In the genomic region with DNA sequence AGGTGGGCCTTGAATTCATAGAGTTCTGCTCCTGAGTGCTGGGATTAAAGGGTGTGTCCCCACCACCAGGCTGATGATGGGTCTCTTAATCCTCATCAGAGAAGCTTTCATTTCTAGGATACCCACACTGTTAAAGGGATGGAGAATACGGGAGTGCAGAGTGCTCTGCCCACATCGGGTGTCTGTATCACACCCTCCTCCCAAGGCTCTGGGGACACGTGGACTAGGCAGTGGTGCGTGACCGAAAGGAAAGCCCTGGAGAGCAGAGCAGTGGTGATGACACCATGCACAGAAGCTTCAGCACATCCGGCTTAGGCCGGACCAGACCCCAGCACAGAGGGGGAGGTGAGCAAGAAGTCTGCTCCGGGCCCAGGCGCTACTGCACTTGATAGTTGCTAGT, we compare ENCODE assay signal across 25 mouse cellular contexts. TPM values are rescaled to one million over a fixed set of nuclear protein-coding genes. Genes with fewer than 3 reads are reported as not detected.
A peak's percentile ranks its signal among the peaks of the same experiment; 100 is the strongest.
DNase-seq lines count a peak whose midpoint lies in the region; ATAC-seq lines count a peak whose summit lies in the region.
"Had no signal": no experiment of that assay in that cellular context is flagged by ENCODE, and none has a peak within 500 bp of the region (broad histone marks: within the 10 kb centered on the region; RNA-seq: fewer than 3 reads in every experiment).

No protein-coding gene starts in this region.

- H3K4me2 ChIP-seq in kidney, embryonic 15.5 days, result no peak overlapping the region
- H3K4me2 ChIP-seq: forebrain, embryonic 13.5 days; heart, embryonic 13.5 days; hindbrain, embryonic 12.5 days; limb, embryonic 13.5 days; liver, embryonic 12.5 days; lung, embryonic 14.5 days; neural tube, embryonic 12.5 days had no signal

- H3K9me3 ChIP-seq in kidney, embryonic 15.5 days (replicated peaks), result no peaks in the 10 kb centered on the region
- H3K9me3 ChIP-seq: forebrain, embryonic 13.5 days; heart, embryonic 13.5 days; hindbrain, embryonic 12.5 days; limb, embryonic 13.5 days; liver, embryonic 12.5 days; neural tube, embryonic 12.5 days had no signal

- WGBS in kidney, embryonic 15.5 days, result 48% methylated on average over 9 of the region's 9 CpGs

- no peaks in the 10 kb centered on the region for H3K27me3 ChIP-seq in kidney, embryonic 15.5 days
- H3K27me3 ChIP-seq: forebrain, embryonic 13.5 days; heart, embryonic 13.5 days; hindbrain, embryonic 12.5 days; limb, embryonic 13.5 days; liver, embryonic 12.5 days; neural tube, embryonic 12.5 days had no signal

- DNase-seq in kidney, adult 18-20 months, result peak; percentile 21
- DNase-seq in kidney, postnatal 14 days, result no peak
- peak; percentile 19 for DNase-seq in right cerebral cortex, adult 18-20 months
- no peak for DNase-seq in right cerebral cortex, postnatal 10 days (ENCODE audit: low spot score in 2 of 2)
- peak; percentile 14 to 39 for DNase-seq in kidney, postnatal 4 days
- DNase-seq in adrenal gland, postnatal 4 days (ENCODE audit: low spot score in 2 of 2), result no peak
- DNase-seq in cerebellum, adult 11-12 months, result no peak
- DNase-seq: adrenal gland, postnatal 36 days; B cell, adult 2 months; cerebellum, adult 8-10 months; cerebellum, postnatal 36 days; gastrocnemius, postnatal 14 days; heart, adult 11 months; heart, postnatal 14 days; layer of hippocampus, adult 9-11 months; lung, embryonic 14.5 days; lung, postnatal 4 days; midbrain, embryonic 14.5 days had no signal

- peaks cover 16% of the 10 kb centered on the region for H3K4me1 ChIP-seq in kidney, embryonic 15.5 days
- H3K4me1 ChIP-seq: neural tube, embryonic 12.5 days had no signal

- no peak overlapping the region for H3K27ac ChIP-seq in kidney, embryonic 15.5 days
- H3K27ac ChIP-seq: forebrain, embryonic 13.5 days; heart, embryonic 13.5 days; hindbrain, embryonic 12.5 days; limb, embryonic 13.5 days; neural tube, embryonic 12.5 days had no signal

- H3K36me3 ChIP-seq in kidney, embryonic 15.5 days, result peaks cover 27% of the 10 kb centered on the region

- H3K9ac ChIP-seq in kidney, embryonic 15.5 days, result no peak overlapping the region
- H3K9ac ChIP-seq: forebrain, embryonic 13.5 days; hindbrain, embryonic 12.5 days; limb, embryonic 13.5 days; liver, embryonic 12.5 days; lung, embryonic 14.5 days; neural tube, embryonic 12.5 days had no signal

- peak; percentile 93 for ATAC-seq in kidney, embryonic 15.5 days (replicated peaks; ENCODE audit: low FRiP score)
- ATAC-seq: forebrain, embryonic 13.5 days; liver, embryonic 12.5 days had no signal

- H3K4me3 ChIP-seq in kidney, embryonic 15.5 days (replicated peaks), result no peak overlapping the region
- H3K4me3 ChIP-seq: forebrain, embryonic 13.5 days; heart, embryonic 13.5 days; hindbrain, embryonic 12.5 days; limb, embryonic 13.5 days; liver, embryonic 12.5 days; neural tube, embryonic 12.5 days had no signal

RNA-seq across cellular contexts. Expression of gene Usp33, which starts 10.5 kb away (rescaled TPM):
- 39.2 and 40.3 TPM in 2 replicates for polyA plus RNA-seq in kidney, embryonic 15.5 days (2015; fragmentation: Nextera tagmentation; extraction: Ambion mirVana)
- total RNA-seq in adrenal gland, postnatal 4 days (2021), result 10 to 100 TPM; 91.9 to 92.1 TPM

RNA-seq across cellular contexts. Expression of gene Miga1, which starts 16.5 kb away (rescaled TPM):
- polyA plus RNA-seq in kidney, embryonic 15.5 days (2015; fragmentation: Nextera tagmentation; extraction: Ambion mirVana), result 17.9 and 18.7 TPM in 2 replicates
- total RNA-seq in adrenal gland, postnatal 4 days (2021), result 10 to 100 TPM; 20.6 to 22.9 TPM

RNA-seq across cellular contexts. Expression of gene Zzz3, which starts 38.5 kb away (rescaled TPM):
- polyA plus RNA-seq in kidney, embryonic 15.5 days (2015; fragmentation: Nextera tagmentation; extraction: Ambion mirVana), result 52.6 and 53.7 TPM in 2 replicates
- 10 to 100 TPM; 46.7 to 47.9 TPM for total RNA-seq in adrenal gland, postnatal 4 days (2021)

Comparison
In these comparisons a context has a peak if more than half of its experiments do, and no peak if none do; other contexts are left out.
1. DNase-seq: peak in kidney, adult 18-20 months (single experiment), right cerebral cortex, adult 18-20 months (single experiment) and kidney, postnatal 4 days (2 of 2); none in kidney, postnatal 14 days (single experiment), right cerebral cortex, postnatal 10 days (0 of 2), adrenal gland, postnatal 4 days (0 of 2) and cerebellum, adult 11-12 months (single experiment).